Mouse (Mus musculus): ENCODE data around the gene Il12b.

Il12b gene

DNA sequence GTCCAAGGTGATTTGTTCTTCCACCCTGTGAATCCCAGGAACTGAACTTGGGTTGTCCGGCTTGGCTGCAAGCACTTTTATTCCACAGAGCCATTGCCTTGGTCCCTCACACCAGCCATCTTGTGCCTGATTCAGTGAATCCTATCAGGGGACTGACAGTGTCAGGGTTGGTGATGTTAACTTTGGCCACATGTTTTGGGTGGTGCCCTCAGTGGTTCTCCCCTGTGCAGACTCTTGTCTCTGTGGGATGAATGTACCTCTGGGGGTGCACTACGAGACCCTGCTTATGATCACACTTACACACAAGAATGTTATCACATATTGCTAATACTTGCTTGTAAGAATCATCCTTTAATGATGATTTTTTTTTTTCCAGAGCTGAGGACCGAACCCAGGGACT, 30.2 kb downstream of the Il12b start:
- TF ChIP-seq GATA4 (IDR thresholded peaks at IDR 0.05; ENCODE audit: insufficient replicate concordance, low read length) = no peak

DNA sequence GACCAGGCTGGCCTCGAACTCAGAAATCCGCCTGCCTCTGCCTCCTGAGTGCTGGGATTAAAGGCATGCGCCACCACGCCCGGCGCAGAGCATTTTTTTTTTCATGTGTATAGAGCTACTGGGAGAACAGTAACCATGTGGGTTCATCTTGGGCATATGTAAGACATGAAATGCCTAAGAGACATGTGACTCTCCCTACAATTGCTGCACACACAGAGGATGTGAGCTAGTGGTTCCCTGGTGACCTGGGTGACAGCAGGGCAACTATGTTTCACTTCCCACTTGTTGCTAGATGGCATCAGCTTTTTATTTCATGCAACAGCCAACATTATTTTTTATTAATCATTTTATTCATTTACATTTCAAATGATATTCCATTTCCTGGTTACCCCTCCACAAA, 37.9 kb downstream of the Il12b start:
- no peak for TF ChIP-seq GATA4 (IDR thresholded peaks at IDR 0.05; ENCODE audit: insufficient replicate concordance, low read length)

GRCm38 (mm10) chr11:44451046-44451445, 51.2 kb downstream of the Il12b start:
- no peak for TF ChIP-seq GATA4 (IDR thresholded peaks at IDR 0.05; ENCODE audit: insufficient replicate concordance, low read length)

DNA sequence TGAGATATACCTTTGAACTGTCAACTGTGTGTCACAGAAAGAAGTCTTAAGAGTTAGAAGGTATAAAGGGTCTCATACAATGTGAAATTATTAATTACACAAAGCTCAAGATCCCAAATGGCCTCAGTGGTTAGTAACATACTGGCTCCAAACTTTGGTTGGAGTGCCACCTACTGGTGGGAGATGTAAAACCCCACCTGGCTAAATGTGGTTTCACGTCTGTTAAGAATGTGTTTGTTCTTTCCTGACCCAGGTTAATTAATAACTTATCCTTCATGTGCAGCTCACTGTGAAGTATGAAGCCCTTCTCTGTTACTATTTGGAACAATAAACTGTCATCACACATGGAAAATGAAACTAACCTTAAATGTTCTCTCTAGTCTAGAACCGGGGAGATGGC, 53.6 kb downstream of the Il12b start:
- no peak for TF ChIP-seq GATA4 (IDR thresholded peaks at IDR 0.05; ENCODE audit: insufficient replicate concordance, low read length)

DNA sequence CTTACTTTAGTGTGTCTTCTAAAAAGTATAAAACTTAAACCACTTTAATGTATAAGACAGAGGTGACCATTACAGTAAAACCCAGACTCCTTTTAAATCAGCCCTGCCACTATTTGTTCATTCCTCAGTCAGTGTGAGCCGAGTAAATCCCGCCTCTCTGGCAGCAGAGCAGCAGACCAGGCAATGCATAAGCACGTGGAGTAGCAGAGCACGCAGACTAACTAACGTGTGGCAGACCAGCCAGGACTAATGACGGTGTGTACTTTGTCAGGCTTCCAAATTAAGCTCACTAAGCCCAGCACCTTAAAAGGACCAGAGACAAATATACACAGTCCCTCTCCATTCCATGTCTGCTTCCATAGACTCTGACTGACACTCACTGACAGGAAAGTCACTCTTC, 61.6 kb downstream of the Il12b start:
- TF ChIP-seq GATA4 (IDR thresholded peaks at IDR 0.05; ENCODE audit: insufficient replicate concordance, low read length) = no peak

All from liver, adult (tissue).